Mouse (Mus musculus) G1E-ER4 (cell line): ENCODE measurements around the gene Pfn1. TPM values are rescaled to one million over a fixed set of nuclear protein-coding genes. Genes with fewer than 3 reads are reported as not detected.

ENCODE experiments used
- GATA1 ChIP-seq: IDR thresholded peaks from one replicate; pipeline ENCODE4 v1.8.0; 2012; ENCODE audit warnings: low read length, inconsistent platforms
- polyA plus RNA-seq: library from polyadenylated mRNA; stranded (reverse); fragments of >175 nt; gene quantifications from 2 replicates; pipeline ENCODE4 v1.2.3, GENCODE M21; 2012

Pfn1 gene
- polyA plus RNA-seq, 1 experiment: 5,925 TPM

DNA sequence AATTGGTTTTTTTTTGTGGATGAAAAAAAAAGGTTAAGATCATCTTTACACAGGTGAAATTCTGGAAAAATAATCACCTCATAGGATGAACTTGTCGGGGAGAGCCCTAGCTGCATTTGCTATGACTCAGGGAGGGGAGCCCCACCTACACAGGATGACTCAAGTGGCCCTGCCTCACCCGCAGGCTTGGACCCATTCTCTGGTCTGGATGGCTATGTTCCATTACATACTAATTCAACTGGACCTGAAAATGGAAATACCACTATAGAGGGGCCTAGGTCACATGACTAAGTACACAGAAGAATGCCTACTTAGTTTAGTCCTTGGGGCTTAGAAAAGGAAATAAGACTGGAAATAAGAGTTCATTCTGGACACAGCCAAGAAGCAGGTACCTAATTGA is 3.1 kb downstream of the Pfn1 start:
- TF ChIP-seq GATA1: no peak

DNA sequence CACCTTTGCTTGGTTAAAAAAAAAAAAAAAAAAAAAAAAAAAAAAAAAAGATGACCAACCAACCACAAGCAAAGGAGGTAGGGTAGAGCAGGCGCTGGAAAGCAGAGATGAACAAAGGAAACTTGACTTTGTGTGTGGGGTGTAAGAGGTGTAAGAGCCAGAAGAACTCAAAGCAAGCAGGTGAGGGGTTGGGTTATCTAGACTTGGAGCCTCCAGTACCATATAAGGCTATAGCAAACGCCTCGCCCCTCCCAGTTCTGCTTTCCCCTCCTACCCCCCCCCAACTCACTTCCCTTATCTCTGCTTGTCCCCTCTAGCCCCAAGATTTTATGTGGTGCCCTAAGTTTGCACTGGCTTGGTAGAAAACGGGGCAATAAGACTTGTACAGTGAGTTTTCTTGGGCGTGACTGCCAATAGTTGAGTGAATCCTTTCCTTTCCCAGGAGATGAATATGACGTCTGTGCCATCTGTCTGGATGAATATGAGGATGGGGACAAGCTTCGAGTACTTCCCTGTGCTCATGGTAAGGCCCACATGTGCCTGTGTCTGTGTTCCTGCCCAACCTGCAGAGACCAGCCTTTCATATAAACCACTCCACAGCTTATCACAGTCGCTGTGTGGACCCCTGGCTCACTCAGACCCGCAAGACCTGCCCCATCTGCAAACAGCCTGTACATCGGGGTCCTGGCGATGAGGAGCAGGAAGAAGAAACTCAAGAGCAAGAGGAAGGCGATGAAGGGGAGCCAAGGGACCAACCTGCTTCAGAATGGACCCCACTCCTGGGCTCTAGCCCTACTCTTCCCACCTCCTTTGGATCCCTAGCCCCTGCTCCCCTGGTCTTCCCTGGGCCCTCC is 3.9 kb downstream of the Pfn1 start:
- TF ChIP-seq GATA1: no peak

DNA sequence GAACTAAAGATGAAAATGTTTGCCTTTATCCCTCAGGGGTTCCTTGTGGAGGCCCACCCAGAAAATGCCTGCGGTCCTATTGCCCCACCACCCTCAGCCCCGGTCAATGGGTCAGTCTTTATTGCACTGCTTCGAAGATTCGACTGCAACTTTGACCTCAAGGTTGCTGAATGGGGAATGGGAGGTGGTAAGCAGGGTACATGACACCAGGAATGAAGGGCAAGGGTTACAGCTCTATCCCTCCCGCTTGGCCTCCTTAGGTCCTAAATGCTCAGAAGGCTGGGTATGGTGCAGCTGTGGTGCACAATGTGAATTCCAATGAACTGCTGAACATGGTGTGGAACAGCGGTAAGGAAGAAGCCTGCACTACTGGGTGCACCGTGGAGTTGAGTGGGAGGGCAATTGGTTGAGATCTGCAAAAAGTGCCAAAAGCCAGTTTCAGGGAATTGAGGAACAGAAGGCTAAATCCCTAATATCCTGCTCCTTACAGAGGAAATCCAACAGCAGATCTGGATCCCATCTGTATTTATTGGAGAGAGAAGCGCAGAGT is 5.2 kb downstream of the Pfn1 start:
- no peak for TF ChIP-seq GATA1

DNA sequence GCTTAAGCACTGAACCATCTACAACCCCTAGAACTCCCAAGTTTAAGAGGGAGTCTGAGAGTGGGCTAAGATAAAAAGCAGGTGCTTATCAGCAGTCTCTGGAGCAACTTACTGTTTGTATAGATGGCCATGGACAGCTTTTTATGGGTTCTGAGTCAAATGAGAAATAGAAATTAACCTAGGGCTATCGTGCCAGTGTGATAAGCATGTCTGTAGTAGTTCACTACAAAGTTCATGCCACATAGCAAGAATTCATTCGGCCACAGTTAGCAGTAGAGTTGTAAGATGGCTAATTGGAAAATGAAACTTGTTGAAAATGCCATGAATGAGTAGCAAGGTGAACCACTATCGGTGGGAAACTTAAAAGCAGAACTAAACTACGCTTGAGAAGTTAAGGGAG is 5.9 kb downstream of the Pfn1 start:
- peak; percentile 81 for TF ChIP-seq GATA1

DNA sequence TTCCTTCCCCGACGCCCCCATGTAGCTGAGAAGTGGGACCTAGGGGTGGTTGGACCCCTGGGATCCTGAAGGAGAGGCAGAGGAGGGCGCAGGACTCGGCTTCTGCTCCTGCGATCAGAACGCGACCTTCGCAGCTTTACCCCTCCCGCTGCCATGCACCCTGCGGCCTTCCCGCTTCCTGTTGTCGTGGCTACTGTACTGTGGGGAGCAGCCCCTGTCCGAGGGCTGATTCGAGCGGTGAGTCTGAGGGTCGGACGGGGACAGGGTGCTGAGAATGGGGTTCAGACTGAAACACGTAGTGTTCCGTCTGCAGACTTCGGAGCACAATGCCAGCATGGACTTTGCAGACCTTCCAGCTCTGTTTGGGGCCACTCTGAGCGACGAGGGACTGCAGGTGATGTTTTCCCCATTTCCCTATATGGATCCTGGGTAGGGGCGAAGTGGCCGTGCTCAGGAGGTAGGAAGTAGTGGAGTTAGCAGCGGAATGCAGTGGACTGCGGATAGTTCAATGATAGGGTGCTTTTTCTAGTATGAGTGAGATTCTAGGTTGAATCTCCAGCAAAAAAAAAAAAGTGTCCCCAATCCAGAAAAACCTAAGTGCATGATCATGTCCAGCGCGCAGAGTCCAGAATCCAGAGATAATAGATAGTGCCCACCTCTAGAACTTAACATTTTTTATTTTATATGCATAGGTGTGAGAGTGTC is 6.6 kb downstream of the Pfn1 start:
- TF ChIP-seq GATA1: no peak

DNA sequence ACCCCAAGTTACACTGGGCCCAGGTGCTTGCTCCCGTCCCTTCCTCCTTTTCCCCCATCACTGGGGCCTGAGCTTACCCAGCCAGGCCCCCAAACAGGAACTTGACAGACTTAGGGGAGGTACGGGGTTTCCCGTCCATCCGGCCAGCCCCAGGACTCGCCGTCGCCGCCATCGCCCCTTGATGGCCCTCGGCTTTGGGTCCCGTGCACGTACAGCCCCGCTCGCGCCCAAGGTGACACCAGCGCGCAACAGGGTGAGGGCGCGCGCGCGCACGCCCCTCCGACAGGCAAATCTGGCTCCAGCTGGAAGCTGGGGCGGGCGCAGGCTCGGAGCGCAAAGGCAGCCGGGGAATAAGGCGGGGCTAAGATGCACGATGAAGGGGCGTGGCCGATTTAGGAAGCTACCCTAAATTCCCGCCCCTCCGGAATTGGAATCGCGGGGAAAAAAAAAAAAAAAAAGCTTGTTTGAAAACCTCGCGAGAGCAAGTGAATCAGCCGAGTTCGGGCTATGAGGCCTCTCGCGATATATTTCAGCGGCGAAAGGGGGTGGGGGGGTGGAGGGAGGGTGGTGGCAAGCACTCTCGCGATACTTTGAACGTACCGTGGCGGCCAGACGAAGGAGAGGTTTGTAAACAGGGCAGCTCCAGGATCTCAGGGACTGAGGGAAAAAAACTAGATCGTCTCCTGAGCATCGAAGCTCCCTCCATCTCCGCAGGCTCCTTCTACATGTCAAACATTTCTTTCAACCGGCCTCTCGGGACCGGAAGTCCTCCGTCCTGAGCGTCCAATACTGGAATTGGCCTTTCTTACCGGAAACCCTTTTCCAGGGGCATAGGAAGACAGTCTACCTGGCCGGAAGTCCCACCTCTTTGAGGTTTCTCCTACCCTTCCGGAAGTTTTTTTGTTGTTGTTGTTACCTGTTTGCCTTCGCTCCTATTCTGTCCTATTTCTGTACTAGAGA is 7.5 kb downstream of the Pfn1 start, which contains the start of the genes Rnf167 and Slc25a11:
TSS of gene Rnf167 (plus strand) at position 545 of the 960 bp plus-strand sequence.
TSS of gene Slc25a11 (minus strand) at position 789 of the 960 bp plus-strand sequence.
- no peak for TF ChIP-seq GATA1

DNA sequence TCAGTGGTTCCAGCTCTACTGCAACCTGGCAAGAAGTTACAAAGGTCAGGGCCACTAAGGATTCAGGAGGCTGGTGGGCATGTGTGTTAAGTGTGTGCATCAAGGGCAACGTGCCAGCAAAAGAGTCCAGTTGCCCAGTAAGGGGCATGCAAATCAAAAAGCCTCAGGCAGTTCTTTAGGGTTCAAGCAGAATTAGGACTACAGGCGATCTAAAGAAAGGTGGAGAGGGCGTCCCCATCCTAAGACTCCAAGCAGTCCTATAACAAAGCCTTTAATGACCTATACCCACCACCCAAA is 8.2 kb downstream of the Pfn1 start:
- no peak for TF ChIP-seq GATA1

DNA sequence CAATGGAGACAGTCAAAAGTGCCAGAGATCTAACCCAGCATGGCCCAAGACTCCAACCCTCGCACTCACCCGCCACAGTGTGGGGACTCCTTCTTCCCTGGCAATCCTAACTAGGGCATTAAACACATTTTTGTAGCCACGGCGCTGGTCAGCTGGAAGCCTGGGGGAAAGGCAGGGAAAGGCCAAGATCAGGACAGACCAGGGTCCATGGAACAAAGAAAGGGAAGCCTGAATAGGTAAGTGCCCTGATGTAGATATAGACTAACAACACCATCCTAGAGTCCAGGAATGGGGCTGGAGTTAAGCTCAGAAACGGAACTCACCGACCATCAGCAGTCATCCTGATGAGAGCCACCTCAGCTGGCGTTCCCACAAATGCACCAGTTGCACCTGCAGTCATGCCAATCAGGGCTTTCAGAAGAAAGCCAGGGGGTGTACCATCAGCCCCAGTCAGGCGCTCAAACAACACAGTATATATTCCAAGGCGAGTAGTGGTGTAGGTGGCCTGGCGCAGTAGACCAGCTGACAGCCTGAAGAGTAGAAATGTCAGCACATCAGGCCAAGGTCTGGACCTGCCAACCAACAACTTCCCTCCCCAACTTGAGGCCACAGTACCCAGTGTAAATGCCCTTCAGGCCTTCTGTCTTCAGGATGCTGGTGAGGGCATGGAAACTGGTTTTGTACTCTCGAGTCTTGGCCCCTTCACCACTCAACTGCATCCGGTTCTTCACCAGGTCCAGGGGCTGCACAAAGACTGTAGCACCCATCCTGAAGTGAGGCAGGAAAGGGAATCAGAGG is 8.8 kb downstream of the Pfn1 start:
- TF ChIP-seq GATA1: no peak

DNA sequence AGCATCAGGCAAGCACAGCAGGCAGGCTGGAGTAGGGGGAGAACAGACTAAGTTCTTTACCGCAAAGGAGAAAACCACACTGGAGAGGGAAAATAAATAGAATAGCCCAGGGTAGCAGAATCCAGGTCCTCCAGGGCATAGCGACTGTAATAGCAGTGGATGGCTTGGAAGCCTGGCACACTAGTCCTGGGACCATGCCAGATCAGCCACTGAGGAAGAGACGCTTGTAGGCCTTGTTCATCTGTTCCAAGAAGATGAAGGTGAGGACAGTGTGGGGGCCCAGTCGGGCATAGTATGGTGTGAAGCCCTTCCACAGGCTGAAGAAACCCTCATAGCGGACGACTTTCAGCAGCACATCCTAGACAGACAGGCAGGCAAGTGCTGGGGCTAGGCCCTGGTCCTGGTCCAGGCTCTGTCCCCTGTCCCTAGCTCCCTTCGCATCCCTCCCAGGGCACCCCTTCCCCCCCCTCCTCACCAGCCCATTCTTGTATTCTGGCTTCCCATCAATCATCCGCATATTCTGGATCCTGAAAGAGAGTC is 9.8 kb downstream of the Pfn1 start:
- no peak for TF ChIP-seq GATA1

DNA sequence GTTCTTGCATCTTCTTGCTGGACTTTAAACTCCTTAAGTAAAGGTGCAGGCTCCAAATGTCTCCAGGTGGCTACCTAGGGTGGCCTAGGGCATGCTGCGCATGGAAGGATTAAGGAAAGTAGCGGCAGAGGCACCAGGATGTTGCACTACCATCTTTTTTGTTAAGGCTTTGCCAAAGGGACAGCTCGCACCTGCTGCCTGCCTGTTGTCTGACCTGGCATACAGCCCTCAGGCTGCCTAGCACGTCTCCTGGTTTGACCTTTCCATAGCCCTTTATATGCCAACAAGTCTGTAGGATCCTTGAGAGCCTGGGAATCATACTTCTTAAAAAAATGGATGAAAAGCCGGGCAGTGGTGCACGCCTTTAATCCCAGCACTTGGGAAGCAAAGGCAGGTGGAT is 11.4 kb downstream of the Pfn1 start:
- no peak for TF ChIP-seq GATA1

DNA sequence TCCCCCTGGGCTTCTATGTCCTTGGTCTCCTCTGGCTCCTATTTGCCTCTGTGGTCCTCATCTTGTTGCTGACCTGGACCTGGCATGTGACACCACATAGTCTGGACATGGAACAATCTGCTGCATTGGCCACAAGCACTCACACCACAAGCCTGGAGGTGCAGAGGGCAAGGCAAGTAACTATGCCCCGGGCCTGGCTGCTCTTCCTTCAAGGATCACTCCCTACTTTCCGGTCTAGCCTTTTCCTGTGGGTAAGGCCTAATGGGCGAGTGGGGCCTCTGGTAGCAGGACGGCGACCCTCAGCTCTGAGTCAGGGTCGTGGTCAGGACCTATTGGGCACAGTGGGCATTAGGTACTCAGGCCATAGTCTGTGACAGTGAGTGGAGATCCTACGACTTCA is 13.2 kb downstream of the Pfn1 start:
- no peak for TF ChIP-seq GATA1

DNA sequence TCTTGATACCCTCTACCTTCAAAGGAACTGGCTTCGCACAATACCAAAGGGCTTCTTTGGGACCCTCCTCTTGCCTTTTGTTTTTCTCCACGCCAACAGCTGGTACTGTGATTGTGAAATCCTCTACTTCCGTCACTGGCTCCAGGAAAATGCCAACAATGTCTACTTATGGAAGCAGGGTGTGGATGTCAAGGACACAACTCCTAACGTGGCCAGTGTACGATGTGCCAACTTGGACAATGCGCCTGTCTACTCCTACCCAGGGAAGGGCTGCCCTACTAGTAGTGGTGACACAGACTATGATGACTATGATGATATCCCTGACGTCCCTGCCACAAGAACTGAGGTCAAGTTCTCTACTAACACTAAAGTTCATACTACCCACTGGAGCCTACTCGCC is 14.5 kb downstream of the Pfn1 start:
- no peak for TF ChIP-seq GATA1

DNA sequence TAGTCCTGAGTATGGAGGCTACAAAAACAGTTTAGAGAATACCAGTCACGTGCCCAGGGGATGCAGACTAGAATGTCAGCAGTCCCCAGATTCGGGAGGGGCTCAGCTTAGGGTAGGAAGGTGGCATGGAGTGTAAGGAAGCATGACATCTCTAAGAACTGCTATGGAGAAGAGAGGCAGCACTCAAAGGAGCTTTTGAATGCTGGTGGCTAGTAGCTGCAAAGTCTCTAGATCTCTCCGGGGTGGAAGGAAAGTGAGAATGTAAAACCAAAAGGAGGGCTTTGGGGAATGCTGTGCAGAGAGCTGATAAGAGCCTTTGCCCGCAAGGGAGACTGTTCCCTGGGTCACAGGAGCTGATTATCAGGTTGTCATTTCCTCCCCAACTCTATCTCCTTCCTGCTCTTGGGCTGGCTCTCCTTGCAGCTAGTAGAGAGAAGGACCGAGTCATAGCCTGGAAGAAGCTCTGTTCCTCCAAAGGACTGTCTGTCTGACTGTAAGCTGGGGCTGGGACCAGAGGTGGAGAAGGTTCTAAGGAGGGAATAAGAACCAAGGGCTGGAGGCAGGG is 15.6 kb downstream of the Pfn1 start, which contains the start of gene Gp1ba:
TSS of gene Gp1ba (plus strand) at position 409 of the 565 bp plus-strand sequence.
- TF ChIP-seq GATA1: peak; percentile 99

DNA sequence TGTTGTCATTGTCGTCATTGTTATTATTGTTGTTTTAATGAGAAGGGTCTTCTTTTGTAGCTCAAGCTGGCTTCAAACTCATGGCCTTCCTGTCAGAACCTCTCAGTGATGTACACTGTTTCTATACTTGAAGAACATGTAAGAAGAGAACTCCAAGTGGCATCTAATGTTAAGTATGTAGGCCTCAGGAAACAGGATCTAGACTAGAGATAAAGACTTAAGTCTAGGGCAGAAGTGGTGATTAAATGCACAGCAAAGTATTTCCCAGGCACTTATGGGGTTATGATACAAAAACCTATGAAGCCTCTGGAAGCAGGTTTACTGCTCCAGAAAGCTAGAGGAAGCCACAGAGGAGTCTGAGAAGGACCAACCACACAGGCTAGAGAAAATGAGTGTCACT is 16.2 kb downstream of the Pfn1 start:
- TF ChIP-seq GATA1: no peak
